Comparison of ENCODE assay signal across 13 mouse cellular contexts in genomic region chr5:150451281-150452003, GRCm38 (mm10).
"Had no signal": no experiment of that assay in that cellular context is flagged by ENCODE, and none has a peak within 500 bp of the region (broad histone marks: within the 10 kb centered on the region; RNA-seq: fewer than 3 reads in every experiment).

No protein-coding gene starts in this region.

- H3K9ac ChIP-seq: limb, embryonic 15.5 days; liver, embryonic 13.5 days; lung, embryonic 14.5 days; midbrain, embryonic 13.5 days; neural tube, embryonic 15.5 days; stomach, embryonic 15.5 days had no signal

- H3K4me1 ChIP-seq: limb, embryonic 15.5 days; liver, embryonic 13.5 days; midbrain, embryonic 13.5 days; neural tube, embryonic 15.5 days; stomach, embryonic 15.5 days had no signal

- H3K9me3 ChIP-seq: limb, embryonic 15.5 days; stomach, embryonic 15.5 days had no signal

- H3K4me2 ChIP-seq: limb, embryonic 15.5 days; liver, embryonic 13.5 days; lung, embryonic 14.5 days; midbrain, embryonic 13.5 days; neural tube, embryonic 15.5 days; stomach, embryonic 15.5 days had no signal

- H3K4me3 ChIP-seq: limb, embryonic 15.5 days; liver, embryonic 13.5 days; midbrain, embryonic 13.5 days; myocyte; neural tube, embryonic 15.5 days; stomach, embryonic 15.5 days had no signal

- DNase-seq: kidney, adult 8-10 months; kidney, postnatal 25 days; layer of hippocampus, adult 9-11 months; layer of hippocampus, postnatal 36 days; liver, embryonic 13.5 days; lung, embryonic 14.5 days; thymus, postnatal 36 days had no signal

- H3K27ac ChIP-seq: limb, embryonic 15.5 days; liver, embryonic 13.5 days; midbrain, embryonic 13.5 days; neural tube, embryonic 15.5 days; stomach, embryonic 15.5 days had no signal

- H3K27me3 ChIP-seq: limb, embryonic 15.5 days; liver, embryonic 13.5 days; midbrain, embryonic 13.5 days; neural tube, embryonic 15.5 days; stomach, embryonic 15.5 days had no signal

- ATAC-seq: intestine, postnatal 0 days; midbrain, embryonic 13.5 days had no signal
